Mouse (Mus musculus) ES-E14 (cell line): ENCODE results near the gene Ptgds. TPM values are rescaled to one million over a fixed set of nuclear protein-coding genes. Genes with fewer than 3 reads are reported as not detected.

Experiments
- DNase-seq: peaks from one replicate; pipeline ENCODE4 v3.0.0-alpha.2; 2013; ENCODE audit warnings: low read depth, low spot score
- H3K27ac ChIP-seq: 2 replicates; pipeline ENCODE4 v1.5.1; 2012; ENCODE audit warnings: low read depth, mild to moderate bottlenecking, low read length, moderate library complexity, mixed read lengths; ENCODE audit not compliant: poor library complexity, insufficient read depth, severe bottlenecking
- H3K36me3 ChIP-seq: 2 replicates; pipeline ENCODE4 v1.6.1; 2012; ENCODE audit warnings: mild to moderate bottlenecking, low read length, moderate library complexity, mixed read lengths; ENCODE audit not compliant: control insufficient read depth, poor library complexity, insufficient read depth, severe bottlenecking
- H3K4me1 ChIP-seq, 2 experiments: fragments of 150-350 bp in 1 of 2; sonication (generic) in 1 of 2; 2 replicates each; pipeline ENCODE4 v1.6.1; 2012; ENCODE audit warnings: low read length in 2 of 2, mild to moderate bottlenecking in 1 of 2, mixed read lengths in 1 of 2; ENCODE audit not compliant: control insufficient read depth in 2 of 2, insufficient read depth in 2 of 2, poor library complexity in 1 of 2
- H3K4me3 ChIP-seq, 2 experiments: fragments of 150-350 bp in 1 of 2; sonication (generic) in 1 of 2; 2 replicates each; pipeline ENCODE4 v1.5.1; 2012; ENCODE audit warnings: low read length in 2 of 2, low read depth in 1 of 2, mild to moderate bottlenecking in 1 of 2, mixed read lengths in 1 of 2; ENCODE audit not compliant: insufficient read depth in 1 of 2, poor library complexity in 1 of 2, severe bottlenecking in 1 of 2
- H3K9ac ChIP-seq: 2 replicates; pipeline ENCODE4 v1.6.1; 2012; ENCODE audit warnings: low read depth, mild to moderate bottlenecking, low read length, mixed read lengths; ENCODE audit not compliant: poor library complexity, insufficient read depth, severe bottlenecking
- H3K9me3 ChIP-seq: fragments of 150-350 bp; sonication (generic); 2 replicates; pipeline ENCODE4 v1.6.1; 2012; ENCODE audit warnings: low read depth, mild to moderate bottlenecking, low read length; ENCODE audit not compliant: control insufficient read depth, insufficient read depth
- CHD2 ChIP-seq: IDR thresholded peaks from 2 replicates; pipeline ENCODE4 v1.6.1; 2014; ENCODE audit warnings: mild to moderate bottlenecking, low read depth, low read length, inconsistent platforms
- HCFC1 ChIP-seq: IDR thresholded peaks from 2 replicates; pipeline ENCODE4 v1.6.1; 2012; ENCODE audit warnings: low read length, inconsistent platforms, borderline replicate concordance; ENCODE audit not compliant: insufficient read depth
- MAFK ChIP-seq: IDR thresholded peaks from 2 replicates; pipeline ENCODE4 v1.6.1; 2014; ENCODE audit warnings: mild to moderate bottlenecking, low read depth, low read length, inconsistent platforms; ENCODE audit not compliant: insufficient read depth
- ZC3H11A ChIP-seq: IDR thresholded peaks from 2 replicates; pipeline ENCODE4 v1.6.1; 2012; ENCODE audit warnings: low read depth, mild to moderate bottlenecking, inconsistent platforms, low read length, borderline replicate concordance
- ZNF384 ChIP-seq: IDR thresholded peaks from 2 replicates; pipeline ENCODE4 v1.6.1; 2012; ENCODE audit warnings: low read depth, low read length, inconsistent platforms
- in situ Hi-C, 2 experiments: fragments of 600-800 bp; cut with MboI; formaldehyde crosslinking; loops; one replicate each; pipeline ENCODE4 v1.15.1; 2025; ENCODE audit warnings: low sequenced_read_pairs in 2 of 2, inconsistent platforms in 1 of 2; ENCODE audit not compliant: unreplicated experiment in 2 of 2
- total RNA-seq: library from RNA; depleted of rRNA; stranded (reverse); fragments of 300-350 nt; gene quantifications from 2 replicates; pipeline ENCODE4 v1.2.3, GENCODE M21; 2012

Gene Ptgds
- total RNA-seq, 1 experiment, result 0.98 TPM

GRCm38 (mm10) chr2:25442682-25443081, 27.2 kb downstream of the Ptgds start:
- H3K9me3 ChIP-seq, result no peaks in the 10 kb centered on the region
- H3K4me3 ChIP-seq, result no peak overlapping the region
- H3K9ac ChIP-seq, result no peak overlapping the region
- H3K27ac ChIP-seq, result no peak overlapping the region
- TF ChIP-seq ZC3H11A, result no peak
- no peak for TF ChIP-seq CHD2
- no peak for TF ChIP-seq ZNF384
- TF ChIP-seq HCFC1, result no peak
- no peak for TF ChIP-seq MAFK
- no peak for DNase-seq
- in situ Hi-C loops, result no loop called here
- H3K4me1 ChIP-seq, result peaks cover 0 to 10% of the 10 kb centered on the region in 2 experiments; a peak in 1 of 4 replicates
- H3K36me3 ChIP-seq, result peaks cover 25% of the 10 kb centered on the region; the same call in 1 of the 2 replicates

GRCm38 (mm10) chr2:25441067-25441466, 28.8 kb downstream of the Ptgds start:
- H3K9me3 ChIP-seq, result no peaks in the 10 kb centered on the region
- peaks cover 33% of the 10 kb centered on the region; the same call in 1 of the 2 replicates for H3K36me3 ChIP-seq
- no peak overlapping the region for H3K9ac ChIP-seq
- no peak overlapping the region for H3K27ac ChIP-seq
- H3K4me3 ChIP-seq, result no peak overlapping the region
- in situ Hi-C loops, result no loop called here
- H3K4me1 ChIP-seq, result peaks cover 0 to 3% of the 10 kb centered on the region in 2 experiments; a peak in 1 of 4 replicates
- no peak for DNase-seq
- TF ChIP-seq MAFK, result no peak
- TF ChIP-seq ZNF384, result no peak
- no peak for TF ChIP-seq HCFC1
- TF ChIP-seq ZC3H11A, result no peak
- TF ChIP-seq CHD2, result no peak

- Histone ChIP-seq H3K9me3 (no peaks in the 10 kb centered on the region), H3K9ac (no peak overlapping the region), H3K4me1 (peaks cover 0 to 3% of the 10 kb centered on the region in 2 experiments; a peak in 1 of 4 replicates), H3K27ac (no peak overlapping the region), H3K4me3 (no peak overlapping the region), H3K36me3 (peaks cover 27% of the 10 kb centered on the region; the same call in 1 of the 2 replicates)
- DNase-seq, result no peak
- in situ Hi-C loops, result no loop called here
- no peak for TF ChIP-seq HCFC1
These were observed 33.5 kb downstream of the Ptgds start for GRCm38 (mm10) chr2:25436286-25436820.

GRCm38 (mm10) chr2:25434292-25434691, 35.6 kb downstream of the Ptgds start:
- no peak for TF ChIP-seq ZNF384
- TF ChIP-seq MAFK, result no peak
- in situ Hi-C loops, result no loop called here
- Histone ChIP-seq H3K36me3 (peaks cover 27% of the 10 kb centered on the region; the same call in 1 of the 2 replicates), H3K9me3 (no peaks in the 10 kb centered on the region), H3K9ac (no peak overlapping the region), H3K4me1 (peaks cover 0 to 5% of the 10 kb centered on the region in 2 experiments; a peak in 1 of 4 replicates), H3K27ac (no peak overlapping the region), H3K4me3 (no peak overlapping the region)
- DNase-seq, result no peak

GRCm38 (mm10) chr2:25433101-25433500, 36.7 kb downstream of the Ptgds start:
- Histone ChIP-seq H3K9ac (no peak overlapping the region), H3K27ac (no peak overlapping the region), H3K36me3 (peaks cover 23% of the 10 kb centered on the region; the same call in 1 of the 2 replicates), H3K9me3 (no peaks in the 10 kb centered on the region), H3K4me3 (no peak overlapping the region), H3K4me1 (peaks cover 0 to 7% of the 10 kb centered on the region in 2 experiments; a peak in 1 of 4 replicates)
- in situ Hi-C loops, result no loop called here
- no peak for TF ChIP-seq HCFC1
- TF ChIP-seq ZNF384, result no peak
- no peak for TF ChIP-seq ZC3H11A
- no peak for TF ChIP-seq CHD2
- TF ChIP-seq MAFK, result no peak
- no peak for DNase-seq
